Mouse (Mus musculus): ENCODE data around the gene Krtap1-4.

DNA sequence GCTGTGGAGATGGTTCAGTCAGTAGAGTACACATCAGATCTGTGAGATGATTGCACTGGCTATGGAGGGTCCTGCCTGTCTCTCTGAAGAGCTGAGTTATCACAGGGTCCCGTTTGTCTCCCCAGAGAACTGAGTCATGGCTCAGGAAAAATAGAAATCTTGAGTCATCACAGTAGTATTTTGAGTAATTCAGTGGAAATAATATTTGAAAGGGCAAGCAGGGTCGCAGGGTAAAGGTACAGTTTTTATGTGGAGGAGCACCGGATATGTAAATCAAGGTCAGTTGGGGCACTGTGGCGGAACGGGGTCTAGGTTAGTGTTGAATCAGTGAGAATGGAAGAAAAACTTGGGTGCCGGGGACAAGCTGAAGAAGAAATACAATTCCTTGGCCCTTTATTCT lies 20.9 kb downstream of the Krtap1-4 start:
- no peak for TF ChIP-seq CTCF (IDR thresholded peaks at IDR 0.05; ENCODE audit: low read depth)
- no peak for TF ChIP-seq EP300 (IDR thresholded peaks at IDR 0.05; ENCODE audit: low read depth)

All from heart, postnatal 0 days (tissue).